Mouse (Mus musculus): ENCODE measurements at regions not wholly inside any gene's neighbourhood (a gene's known extent, or its start where the extent isn't known, plus 50 kb on each side); places are given as distances from the start of the nearest gene placed in this dataset.
A peak's percentile ranks its signal among the peaks of the same experiment; 100 is the strongest.

DNA sequence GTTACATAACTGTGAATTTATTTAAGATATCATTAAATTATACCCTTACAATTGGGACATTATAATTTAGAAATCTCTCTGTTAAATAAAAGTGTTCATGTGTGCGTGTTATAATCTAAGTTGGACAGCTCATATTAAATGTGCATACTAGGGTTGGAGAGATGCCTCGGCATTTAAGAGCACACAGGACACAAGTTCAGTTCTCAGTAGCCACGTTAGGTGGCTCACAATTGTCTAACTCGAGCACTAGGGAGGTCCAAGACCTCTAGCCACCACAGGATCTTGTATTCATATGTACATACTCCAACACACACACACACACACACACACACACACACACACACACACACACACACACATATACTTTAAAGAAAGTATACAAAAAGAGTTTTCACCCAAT is 56.0 kb downstream of the Foxf2 start:
- no peak for DNase-seq

DNA sequence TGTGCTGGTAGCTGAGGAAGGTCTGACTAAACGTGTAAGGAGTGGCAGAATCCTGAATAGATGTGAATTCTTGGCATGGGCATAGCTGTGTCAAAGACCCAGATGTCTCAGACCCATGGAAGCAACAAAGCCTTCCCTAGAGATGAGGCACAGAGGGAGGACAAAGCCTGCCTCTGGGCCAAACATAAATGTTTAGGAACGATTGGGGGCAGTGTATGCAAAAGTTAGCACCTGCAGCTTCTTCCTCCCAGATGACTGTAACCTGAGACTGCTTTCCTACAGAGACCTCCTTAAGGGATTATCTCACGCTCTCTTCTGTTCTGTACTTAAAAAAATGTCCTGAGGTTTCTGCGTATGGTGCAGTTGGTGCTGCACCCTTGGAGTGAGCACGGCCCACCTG is 57.7 kb downstream of the Foxf2 start:
- no peak for DNase-seq

DNA sequence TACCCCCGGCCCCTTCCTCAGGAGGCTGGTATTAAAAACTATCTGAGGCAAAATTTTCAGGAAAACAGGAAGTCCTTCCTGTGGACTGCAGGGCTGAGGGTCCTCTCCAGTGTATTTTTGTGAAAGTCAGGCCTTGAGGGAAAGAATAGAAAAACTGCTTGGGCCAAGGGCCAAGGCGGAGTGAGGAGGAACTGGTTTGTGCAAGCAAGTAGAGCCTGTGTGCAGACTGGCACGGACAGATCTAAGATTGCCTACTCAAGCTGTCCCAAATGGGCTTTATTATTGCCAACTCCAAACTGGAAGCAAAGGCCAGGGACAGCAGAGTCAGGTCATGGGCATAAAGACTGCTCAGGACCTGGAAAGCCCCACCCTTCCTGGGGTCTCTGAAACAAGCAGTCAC is 62.9 kb downstream of the Foxf2 start:
- no peak for DNase-seq

DNA sequence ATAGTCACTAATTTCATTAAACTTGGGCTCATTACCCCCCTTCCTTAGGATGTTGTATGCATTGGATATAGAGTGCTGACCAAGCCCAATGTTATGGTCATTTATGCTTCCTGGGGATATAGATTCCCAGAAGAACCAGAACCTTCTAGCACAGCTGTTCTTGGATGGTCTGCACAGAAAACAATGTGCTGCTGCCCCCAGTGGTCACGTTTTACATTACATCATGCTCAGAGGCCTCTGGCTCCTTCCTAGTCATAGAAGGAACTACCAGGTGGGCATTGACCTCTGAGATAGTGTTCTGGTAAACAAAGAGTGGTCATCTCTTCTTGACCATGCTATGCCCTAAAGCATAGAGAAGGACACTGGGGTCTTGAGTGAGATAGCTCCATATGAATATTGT is 63.7 kb downstream of the Foxf2 start:
- DNase-seq = peak; percentile 17

DNA sequence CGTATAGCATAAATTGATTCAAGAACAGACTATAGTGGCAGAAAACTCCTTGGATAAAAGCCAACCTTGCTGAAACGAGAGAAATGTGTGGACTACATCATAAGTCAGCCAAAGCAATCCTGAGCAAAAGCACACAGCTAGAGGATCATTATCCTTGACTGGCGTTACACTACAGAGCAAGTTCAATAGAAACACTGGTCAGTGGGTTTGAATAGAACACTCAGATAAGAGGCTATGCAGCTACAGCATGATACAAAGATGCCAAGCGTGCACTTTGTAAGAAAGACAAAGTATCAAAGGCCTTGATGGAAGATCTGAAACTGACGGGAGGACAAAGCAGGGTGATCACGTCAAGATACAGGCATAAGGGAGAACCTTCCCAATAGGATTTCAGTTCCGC is 70.1 kb downstream of the Foxf2 start:
- DNase-seq = no peak

DNA sequence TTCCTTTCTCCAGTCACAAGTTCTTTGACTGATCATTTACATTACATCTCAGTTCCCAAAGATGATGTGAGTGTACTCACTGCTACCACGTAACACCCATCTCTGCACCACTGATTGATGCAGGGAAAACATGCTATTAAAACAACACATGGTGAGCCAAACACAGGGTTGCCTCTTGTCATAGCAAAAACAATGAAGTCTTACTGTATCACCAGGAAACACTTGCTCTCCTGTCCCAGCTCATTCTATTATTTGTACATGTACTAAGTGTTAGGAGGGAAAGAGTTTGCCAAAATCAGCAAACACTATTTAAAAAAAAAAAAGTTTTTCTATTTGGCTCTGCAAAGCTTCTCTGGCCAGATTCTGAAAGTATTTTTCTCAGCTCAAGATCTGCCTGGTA is 78.6 kb downstream of the Foxf2 start:
- DNase-seq = no peak

DNA sequence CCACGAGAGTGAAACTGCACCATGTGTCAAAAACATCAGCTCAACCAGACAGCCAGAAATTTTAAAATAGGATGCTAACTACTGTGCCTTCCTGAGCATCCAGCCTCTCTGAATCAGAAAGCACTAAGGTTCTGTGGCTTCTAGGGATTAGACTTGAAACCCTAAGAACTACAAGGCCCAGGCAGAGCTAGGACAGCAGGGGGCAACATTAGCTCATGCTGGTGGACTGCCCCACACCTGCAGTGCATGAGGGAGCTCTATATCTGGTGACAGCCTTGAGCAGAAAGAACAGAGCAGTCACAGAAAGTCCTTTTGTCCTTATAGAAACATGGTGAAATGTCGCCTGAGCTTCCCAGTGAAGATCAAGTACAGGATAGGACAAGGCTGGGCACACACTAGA is 79.8 kb downstream of the Foxf2 start:
- no peak for DNase-seq

DNA sequence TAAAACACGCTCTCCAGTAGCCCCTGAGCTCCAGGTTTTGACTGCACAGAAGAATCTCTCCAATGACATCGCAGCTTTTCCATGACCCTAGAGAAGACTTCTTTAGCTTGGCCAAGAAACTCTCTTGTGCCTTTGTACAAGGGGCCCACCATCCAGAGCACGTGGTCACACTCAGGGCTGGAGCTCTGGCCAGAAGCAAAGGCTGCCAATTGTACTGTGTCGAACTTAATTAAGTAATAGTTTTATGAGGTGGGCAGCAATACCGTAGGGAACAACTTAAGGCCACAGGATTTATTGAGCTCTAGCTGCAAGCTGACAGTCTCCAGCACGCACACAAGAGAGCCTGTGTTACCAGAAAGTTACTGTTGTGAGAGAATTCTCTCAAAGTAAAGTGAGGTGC is 85.1 kb downstream of the Foxf2 start:
- DNase-seq = no peak

DNA sequence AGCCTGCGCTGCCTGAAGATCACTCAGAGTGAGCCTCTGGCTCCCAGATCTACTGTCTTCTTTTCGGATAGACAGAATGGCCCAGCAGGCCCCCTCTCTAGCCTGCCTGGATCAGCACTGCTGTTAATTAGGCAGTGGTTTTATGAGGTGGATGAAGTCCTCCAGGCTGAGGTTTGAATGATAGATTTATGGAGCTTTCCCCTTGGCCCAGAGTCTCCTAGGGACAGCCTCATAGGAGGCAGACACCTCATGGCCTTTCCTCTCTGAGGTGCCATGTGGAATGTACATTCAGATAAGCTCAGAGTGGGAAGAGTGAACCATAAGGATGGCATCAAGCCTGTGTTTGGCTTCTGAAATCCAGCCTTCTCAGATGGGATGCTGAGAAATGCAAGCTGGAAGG is 90.1 kb downstream of the Foxf2 start:
- DNase-seq = no peak

DNA sequence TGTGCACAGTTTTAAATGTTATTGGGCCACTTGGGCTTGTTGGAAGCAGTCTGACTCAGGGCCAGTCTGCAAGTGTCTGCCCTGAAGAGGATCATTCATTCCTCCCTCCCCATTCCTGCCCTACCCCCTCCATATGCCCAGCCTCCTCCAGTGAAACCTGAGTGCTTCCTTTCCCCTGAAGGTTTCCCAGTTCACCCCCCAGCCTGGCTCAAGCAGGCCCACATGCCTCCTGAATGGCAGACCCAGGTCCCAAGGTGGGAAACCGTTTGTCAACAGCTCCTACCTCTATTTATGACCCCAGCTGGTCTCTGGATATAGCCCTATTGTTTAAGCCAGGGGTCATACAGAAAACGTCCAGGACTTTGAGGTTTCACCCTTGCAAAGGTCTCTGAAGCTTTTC is 89.7 kb upstream of the Foxc1 start:
- no peak for DNase-seq

DNA sequence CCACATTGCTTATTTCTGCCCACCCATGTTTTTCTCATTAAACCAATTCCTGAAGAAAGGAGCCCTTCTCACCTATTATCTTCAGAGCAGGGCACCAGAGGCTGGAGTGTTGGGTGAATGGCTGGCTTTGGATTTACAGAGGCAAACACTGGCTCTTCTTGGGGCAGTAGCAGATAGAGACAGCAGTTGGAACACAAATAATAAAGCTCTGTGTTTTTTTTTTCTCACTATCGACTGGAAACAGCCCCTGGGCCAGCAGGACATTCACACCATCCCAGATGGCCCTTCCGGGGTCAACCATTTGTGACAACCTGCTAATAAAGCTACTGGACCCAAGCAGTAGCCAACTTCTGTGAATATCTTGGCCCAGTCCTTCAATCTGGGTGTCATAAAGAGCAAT is 85.7 kb upstream of the Foxc1 start:
- no peak for DNase-seq

DNA sequence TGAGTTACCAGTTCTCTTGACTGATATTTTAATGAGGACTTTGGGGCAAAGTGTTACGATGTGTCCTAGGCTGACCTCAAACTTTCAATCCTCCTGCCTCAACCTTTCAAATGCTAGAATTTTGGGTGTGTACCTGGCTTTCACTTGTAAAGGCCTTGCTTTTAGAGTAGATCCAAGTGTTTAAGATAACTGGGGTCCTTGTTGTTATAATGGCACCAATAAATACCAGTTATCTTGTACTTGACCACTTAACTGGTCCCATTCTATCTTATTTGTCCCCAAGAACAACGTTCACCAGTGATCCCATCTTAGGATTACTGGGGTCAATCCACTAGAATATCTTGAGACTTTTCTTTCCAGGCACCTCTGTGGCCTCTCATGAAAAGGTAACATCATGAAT is 77.6 kb upstream of the Foxc1 start:
- DNase-seq = no peak

DNA sequence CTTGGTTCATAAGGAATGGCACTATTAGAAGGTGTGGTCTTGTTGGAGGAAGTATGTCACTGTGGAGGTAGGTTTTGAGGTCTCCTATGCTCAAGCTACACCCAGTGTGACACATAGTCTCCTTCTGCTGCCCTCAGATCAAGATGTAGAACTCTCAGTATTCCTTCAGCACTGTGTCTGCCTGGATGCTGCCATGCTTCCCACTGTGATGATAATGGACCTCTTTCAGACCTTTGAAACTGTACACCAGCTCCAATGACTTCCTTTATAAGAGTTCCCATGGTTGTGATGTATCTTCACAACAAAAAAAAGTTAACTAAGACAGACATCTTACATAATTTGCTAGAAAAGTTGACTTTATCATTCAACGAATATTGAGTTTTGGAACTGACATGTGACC is 60.2 kb upstream of the Foxc1 start:
- no peak for DNase-seq

Measured in kidney, adult 18-20 months (tissue).